Mouse (Mus musculus) liver, postnatal 0 days (tissue): ENCODE measurements around the gene Porcn.

Experiments used
- CTCF ChIP-seq: sonication (generic); IDR thresholded peaks from 2 replicates; pipeline ENCODE4 v1.5.1; 2016; ENCODE audit warnings: antibody characterized with exemption, low read depth
- EP300 ChIP-seq: IDR thresholded peaks from 2 replicates; pipeline ENCODE4 v1.6.1; 2016; ENCODE audit warnings: antibody characterized with exemption, low read depth, mild to moderate bottlenecking

DNA sequence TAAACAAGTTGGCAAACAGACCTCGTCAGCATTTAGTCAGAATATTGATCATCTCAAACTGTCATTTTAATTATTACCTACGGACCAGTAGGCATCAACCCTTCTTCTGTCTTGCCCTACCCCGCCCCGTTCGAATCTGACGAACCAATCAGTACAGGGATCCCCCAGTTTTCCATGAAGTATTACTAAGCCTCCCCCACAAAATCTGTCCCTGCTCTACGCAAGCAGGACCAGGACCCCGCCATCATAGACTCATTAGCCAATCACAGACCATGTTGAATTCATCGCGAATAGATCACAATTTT is 13.0 kb downstream of the Porcn start, which contains the start of gene Ebp:
- TF ChIP-seq CTCF (no peak), EP300 (no peak)
